Mouse (Mus musculus) thymus, postnatal 10 days (tissue): ENCODE results near the gene Emx2.

Source experiments
- DNase-seq, 2 experiments: peaks; one replicate each; pipeline ENCODE4 v3.0.0; 2021; ENCODE audit warnings: low spot score in 2 of 2

Emx2 gene

DNA sequence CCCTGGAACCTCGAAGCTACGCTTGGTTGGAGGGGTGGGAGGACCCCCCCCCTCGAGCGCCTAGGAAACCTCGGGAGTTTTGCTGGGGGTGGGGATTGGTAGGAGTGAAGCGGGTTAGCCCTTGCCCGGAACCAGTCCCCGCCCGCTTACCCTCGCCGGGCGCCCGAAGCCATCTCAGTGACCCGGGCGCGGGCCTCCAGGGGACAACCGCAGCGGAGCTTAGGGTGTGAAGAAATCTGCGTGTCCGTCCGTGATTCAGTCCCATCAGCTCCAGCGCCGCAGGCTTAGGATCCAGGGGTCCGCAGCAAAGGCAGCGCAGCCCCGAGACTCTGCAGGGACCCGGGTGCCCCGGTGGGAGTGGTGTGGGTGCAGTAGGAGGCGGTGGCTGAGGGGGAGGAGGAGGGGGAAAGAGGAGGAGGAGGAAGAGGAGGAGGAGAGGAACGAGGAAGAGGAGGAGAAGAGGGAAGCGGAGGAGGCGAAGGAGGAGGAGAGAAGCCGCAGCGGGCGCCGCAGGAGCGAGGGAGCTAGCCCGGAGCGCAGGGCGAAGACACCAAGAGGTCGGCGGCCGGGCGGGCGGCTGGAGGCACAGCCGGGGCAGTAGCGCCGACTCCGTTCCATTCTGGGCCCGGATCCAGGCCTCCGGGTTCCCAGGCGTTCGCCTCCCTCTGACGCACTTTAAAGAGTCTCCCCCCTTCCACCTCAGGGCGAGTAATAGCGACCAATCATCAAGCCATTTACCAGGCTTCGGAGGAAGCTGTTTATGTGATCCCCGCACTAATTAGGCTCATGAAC, at the start of gene Emx2:
Gene Emx2 (plus strand): TSS at position 422 of the 792 bp plus-strand sequence.
- no peak for DNase-seq

DNA sequence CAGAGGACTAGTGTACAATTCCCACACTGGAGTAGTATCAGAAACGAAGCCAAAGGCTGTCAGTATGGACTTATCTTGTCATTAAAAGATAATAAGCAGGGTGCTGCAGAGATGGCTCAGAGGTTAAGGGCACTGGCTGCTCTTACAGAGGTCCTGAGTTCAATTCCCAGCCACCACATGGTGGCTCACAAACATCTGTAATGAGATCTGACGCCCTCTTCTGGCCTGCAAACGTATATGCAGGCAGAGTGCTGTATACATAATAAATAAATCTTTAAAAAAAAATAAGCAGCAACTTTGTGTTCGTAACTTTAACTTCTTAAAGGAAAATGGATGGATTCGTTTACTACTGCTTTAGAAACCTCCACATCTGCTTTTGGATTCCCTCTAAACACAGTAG, 44.0 kb upstream of the Emx2 start:
- DNase-seq, result no peak

DNA sequence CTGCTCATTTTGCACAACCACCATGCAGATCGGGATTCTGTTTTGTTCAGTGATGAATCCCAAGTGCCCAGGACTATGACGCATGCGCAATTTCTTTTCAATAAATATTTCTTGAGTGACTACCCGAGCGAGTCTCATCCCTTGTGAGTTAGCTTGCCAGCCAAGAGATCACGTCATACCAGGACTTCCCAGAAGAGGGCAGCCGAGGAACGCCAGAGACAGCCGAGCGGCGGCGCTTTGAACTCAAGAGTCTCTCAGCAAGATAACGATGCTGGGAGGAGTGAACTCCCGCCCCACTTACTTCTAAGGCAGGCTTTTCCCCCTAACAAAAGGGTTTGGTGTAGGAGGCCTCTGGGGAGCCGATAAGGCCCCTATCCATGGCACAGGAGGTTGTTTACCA, 40.1 kb upstream of the Emx2 start:
- peak; percentile 71 to 89 for DNase-seq

DNA sequence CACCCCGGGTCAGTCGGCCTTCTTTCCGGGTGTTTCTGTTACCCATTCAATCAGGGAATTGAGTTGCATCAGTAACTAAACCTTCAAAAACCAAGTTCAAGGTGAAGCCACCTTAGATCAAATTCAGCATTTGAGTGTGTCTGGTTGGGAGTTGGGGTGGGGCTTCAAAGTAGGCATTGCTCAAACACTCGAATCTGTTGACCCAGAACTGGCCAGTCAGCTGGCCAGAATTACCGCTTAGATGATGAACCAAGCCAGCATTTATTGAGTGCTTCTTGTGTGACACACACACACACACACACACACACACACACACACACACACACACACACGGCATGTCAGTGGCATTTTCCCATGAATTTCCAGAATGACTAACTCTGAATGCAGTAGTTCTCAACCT, 39.5 kb upstream of the Emx2 start:
- no peak for DNase-seq

DNA sequence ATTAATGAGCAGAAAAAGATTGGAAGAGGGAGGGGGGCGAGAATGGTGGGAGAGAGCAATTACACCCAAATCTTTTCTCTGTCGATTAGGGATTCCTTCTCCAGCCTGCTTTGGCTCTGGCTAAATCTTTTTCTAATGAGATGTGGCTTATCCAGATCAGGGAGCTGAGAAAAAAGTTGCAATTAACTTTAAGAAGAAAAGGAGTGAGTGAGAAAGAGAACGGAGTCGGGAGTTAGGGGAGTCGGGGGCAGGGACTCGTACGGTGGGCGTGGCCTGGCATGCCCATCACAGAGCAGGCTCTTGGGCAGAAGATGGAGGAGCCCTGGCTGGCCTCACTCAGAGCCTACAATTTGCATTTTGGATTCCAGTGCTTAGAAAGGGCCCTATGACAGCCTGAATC, 35.8 kb upstream of the Emx2 start:
- DNase-seq, result no peak

DNA sequence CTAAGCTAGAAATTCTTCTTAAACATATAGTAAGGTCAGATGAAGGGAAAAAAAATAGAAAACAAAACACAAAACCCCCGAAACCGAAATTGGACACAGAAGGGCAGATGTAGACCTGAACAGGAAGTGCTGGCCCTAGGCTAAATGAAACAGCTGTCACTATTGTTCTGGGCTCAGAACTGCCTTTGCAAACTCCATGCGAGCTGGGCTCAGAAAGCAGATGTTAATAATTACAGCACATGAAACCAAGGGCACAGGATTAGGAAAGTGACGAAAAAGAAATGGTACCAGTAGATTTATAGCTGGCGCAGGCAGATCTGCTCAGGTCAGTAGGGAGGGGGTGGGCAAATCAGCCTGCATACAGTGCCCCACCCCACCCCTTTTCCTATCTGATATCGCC, 34.5 kb upstream of the Emx2 start:
- DNase-seq, result no peak

DNA sequence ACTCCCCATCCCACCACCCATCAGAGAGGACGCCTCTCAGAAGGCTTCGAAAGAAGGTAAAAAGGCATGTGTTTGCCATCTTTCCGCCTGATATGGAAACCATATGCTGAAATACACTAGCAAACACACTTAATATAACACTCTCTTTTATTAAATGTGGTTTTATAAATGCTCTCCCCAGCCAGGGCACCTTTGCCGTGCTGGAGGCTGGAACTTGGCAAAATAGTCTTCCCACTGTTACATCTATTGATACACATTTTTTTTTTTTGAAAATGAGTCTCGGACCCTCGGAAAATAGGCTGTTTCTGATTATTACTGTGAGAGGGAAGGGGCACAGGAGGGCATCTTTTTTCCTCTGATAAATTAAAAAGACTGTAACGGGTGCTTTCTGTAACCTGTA, 33.2 kb upstream of the Emx2 start:
- DNase-seq, result no peak

DNA sequence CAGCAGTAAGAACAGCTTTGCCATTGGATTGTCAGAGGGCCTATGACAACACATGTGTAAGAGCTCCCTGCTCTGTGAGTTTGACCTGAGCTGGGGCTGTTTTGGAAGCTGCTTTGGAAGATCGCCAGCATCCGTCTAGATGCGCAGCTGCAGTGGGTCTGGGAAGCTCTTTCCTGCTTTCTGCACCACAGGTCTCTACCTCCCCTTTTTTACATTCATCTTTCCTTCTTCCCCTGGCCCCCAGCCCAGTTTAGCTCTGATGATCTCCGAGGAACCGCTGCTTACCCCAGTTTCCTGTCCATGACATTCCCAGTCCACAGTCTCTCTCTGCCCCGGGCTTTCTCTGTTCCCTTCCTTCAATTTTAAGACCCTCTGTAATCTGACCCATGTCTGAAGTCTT, 25.9 kb upstream of the Emx2 start:
- no peak for DNase-seq

DNA sequence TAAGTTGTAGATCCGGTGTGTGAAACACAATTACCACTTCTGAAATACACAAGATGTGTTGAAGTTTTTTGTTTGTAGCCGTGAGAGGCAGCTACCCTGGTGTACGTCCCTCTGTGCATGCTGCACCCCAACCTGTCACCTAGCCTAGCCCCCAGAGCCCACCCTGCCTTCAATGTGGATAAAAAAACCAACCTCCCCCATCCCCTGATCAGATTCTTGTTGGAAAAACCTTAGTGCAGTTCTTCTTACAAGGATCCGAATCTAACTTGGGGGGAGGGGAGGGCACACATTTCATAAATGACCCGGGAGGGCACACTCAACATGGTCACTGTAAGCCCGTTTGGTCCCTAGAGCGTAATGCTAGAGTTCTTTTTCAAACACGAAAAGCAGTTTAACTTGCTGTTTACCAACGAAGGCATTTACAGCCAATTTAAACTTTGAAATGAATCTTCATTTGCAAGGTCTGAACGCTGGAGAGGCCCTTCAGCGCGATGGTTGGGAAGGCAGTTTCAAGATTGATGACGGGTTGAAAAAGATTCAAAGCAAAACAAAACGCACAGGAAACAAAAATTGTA, 7.5 kb upstream of the Emx2 start:
- no peak for DNase-seq

DNA sequence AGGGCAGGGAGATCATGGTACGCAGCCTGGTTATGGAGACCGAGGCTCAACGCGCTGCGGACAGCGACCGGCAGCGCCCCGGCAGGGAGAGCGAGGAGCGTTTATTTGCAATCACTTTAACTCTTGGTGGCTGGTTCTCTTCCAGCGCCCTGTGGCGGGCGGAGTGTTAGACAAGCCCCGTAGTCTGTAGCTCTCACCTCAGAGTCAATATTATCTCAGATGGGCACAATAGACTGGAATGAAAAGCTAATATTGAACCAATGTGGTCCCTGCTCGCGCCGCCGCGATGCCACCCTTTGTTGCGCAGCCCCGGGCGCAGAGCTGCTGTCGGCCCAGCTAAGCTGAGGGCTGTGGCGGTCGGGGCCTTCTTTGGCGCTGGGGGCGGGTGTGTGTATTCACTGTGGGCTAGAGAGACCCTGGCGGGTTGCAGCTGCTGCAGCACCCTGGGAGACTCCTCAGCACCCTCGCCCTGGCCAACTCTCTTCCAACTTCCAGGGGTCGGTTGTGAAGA, 6.7 kb upstream of the Emx2 start:
- no peak for DNase-seq

DNA sequence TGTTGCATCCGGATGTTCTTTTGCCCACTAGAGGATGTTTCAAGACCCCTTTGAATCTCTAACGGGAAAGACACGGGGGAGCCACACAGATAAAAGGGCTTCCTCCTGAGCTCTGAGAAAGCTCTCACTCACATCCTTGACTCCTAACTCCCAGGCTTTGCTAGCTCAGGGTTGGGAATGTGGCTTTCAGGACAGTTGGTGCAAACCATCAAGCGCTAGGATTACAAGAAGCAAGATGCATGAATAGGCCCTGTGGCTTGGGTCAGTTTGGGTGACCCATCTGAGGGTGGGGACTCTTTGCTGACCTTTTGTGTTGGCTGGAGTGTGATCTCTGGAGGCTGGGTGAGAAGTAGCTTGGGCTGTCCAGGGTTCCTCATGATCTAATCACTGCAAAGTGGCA, 5.9 kb upstream of the Emx2 start:
- DNase-seq, result no peak

DNA sequence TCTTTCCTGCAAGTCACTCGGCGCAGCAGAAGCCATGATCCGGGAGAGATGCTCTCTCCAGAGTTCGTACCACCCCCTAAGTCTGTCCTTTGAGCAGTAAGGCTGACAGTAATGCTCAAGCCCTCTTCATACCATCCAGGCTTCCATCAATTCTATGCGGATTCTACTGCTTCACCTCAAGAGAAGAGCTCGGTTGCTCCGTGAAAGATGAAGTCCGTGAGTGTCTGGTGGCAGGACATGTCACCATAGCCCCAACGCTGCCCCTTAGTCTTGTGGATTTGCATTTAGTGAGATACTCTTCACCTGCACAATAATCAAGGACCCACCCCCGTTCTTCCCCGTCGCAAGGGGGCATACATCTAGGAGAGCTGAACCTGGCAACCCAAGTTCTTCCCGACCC, 4.6 kb upstream of the Emx2 start:
- no peak for DNase-seq

DNA sequence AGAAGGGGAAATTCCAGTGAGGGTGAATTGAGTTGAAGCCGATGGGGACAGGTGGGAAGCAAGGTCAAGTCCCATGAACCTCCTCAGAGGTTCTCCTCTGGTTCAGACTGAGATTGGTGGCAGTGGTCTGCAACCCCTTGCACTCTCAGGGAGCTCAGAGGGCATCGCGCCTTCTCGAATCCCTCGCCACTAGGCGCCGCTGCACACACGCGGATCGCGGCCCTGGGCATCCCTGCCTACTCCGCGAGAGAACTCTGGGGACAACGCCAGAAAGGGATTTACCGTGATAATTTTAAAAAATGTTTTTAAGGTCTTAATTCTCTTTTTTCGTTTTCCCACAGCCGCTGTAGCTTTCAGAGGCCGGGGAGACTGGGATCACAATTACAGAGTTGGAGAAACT, 4.0 kb upstream of the Emx2 start:
- peak; percentile 60 to 85 for DNase-seq

DNA sequence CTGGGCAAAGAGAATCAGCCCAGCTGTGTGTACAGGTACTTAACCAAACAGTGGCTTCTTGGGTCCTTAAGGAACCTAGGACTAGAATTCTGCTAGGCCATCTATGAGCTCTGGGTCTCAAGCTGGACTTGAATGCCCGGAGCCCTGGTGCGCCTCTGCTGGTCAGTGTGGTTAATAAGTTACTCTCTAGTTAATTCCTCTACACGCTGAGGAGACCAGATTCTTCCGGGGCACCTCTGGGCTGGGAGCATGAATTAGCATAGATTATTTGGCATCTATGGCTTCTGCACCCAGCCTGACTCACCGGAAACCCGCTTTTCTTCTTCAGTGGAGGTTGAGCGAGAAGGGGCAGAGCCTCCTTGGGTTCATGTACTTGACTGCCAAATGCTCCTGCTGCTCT, 2.5 kb upstream of the Emx2 start:
- no peak for DNase-seq

DNA sequence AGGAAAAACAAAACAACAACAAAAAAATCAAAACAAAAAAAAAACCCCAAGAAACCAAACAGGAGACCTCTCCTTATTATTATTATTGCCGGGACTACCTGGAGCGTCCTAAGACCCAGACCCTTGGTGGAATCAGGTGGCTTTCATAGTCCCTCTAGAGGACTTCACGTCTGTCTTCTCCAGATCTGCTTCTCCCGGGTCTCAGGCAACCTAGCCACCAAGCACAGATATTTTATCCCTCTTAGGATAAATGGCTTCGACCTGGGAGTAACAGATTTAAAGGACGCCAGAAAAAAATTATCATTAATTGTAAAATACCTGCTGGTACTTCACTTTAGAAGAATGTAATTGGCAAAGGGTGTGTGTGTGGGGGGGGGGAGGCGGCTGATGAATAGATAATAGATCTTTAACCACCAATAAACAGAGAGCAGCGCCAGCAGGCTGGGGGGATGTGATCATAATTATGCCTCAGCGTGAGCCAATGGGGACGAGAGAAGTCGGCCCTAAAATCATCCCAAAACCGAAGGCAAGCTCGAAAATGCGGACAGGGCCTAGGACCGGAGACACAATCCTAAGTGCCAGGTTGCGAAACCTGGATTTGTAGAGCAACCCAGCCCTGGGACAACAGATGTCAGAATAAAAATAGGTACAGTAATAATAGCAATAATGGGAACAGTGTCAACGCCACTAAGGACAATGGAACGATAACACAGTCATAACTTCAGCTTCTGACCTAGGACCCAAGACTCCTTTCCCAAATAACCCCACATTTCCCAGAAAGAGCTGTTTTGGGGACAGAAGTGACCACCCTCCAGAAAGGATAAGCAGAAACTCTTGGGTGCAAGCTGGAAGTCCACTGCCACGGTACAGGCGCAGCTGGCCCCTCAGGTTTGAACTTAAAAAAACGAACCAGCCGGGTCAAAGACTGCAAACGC, 894 bp upstream of the Emx2 start:
- no peak for DNase-seq

DNA sequence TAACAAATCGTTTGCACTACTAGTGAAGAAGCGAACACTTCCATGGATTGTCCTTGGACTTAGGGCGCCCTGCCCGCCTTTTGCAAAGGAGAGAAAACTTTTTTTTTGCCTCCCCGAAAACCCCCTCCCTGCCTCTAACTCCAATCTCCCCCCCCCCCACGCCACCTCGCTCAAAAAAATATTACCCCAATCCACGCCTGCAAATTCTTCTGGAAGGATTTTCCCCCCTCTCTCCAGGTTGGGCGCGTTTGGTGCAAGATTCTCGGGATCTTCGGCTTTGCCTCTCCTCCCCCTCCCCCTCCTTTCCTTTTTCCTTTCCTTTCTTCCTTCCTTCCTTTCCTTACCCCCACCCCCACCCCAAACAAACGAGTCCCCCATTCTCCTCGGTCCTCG, 567 bp downstream of the Emx2 start:
- no peak for DNase-seq

DNA sequence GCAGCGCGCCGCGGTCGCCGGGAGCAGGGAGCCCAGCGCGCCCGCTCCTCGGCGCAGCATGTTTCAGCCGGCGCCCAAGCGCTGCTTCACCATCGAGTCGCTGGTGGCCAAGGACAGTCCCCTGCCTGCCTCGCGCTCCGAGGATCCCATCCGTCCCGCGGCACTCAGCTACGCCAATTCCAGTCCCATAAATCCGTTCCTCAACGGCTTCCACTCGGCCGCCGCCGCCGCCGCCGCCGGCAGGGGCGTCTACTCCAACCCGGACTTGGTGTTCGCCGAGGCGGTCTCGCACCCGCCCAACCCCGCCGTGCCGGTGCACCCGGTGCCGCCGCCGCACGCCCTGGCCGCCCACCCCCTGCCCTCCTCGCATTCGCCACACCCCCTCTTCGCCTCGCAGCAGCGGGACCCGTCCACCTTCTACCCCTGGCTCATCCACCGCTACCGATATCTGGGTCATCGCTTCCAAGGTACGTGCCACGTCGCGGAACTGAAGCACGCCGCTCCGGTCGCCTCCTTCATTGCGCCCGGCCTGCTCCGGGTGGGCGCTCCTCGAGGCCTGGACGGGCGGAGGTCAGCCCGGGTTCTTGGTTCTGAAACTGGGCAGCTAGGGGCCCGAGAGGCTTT, 1.1 kb downstream of the Emx2 start:
- DNase-seq, result peak in 1 of 2 experiments; percentile 33

DNA sequence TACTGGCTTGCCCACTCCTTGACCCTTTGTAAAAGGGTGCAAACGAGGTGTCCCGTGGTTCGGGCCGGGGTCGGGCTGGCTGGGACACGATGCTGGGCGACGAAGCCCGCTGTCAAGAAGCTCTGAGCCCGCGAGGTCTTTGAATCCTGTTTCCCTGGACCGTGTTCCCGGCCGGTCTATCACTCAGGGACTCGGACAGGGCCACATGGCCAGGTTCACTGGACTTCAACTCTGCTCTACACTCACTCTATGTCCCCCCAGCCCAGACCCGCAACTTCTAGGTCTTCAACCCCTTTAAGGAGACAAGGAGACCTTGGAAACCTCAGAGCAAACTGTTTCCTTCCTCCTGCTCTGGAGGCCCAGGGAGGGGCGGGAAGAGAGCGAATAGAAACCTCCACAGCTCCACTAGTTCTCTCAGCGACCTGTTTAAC, 1.7 kb downstream of the Emx2 start:
- no peak for DNase-seq

DNA sequence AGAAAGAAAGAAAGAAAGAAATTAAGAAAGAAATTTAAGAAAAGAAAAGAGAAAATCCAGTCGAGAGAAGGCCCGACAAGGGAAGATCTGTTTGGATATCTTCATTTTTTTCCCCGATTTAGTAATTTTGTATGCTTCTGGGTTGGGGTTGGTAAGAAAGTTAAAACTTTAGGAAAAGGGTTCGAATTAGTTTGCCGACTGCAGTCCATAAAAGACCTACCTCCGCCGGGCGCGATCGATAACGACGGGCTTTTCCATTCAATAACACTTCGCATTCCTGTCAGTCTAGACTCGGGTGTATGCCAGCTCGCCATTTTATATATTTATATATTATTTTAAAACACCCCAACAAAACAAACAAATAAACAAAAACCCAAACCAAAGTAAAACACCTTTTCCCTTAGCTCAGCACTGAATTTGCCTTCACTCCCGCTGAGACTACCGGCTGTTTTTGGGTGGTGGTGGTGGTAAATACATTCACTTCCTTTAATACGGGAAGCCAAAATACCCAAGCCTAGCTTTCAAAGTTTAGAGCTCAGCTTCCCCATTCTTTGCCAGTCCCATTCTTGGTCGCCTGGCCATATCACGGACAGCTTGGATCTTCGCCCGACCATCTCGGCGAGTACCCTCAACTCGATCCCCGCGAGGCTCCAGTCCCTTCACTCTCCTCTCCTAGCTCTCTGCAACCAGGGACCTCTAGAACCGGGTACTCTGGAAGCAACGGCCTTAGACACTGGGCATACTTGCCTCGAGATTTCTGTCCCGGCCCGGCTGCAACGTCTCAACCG, 2.4 kb downstream of the Emx2 start:
- no peak for DNase-seq

DNA sequence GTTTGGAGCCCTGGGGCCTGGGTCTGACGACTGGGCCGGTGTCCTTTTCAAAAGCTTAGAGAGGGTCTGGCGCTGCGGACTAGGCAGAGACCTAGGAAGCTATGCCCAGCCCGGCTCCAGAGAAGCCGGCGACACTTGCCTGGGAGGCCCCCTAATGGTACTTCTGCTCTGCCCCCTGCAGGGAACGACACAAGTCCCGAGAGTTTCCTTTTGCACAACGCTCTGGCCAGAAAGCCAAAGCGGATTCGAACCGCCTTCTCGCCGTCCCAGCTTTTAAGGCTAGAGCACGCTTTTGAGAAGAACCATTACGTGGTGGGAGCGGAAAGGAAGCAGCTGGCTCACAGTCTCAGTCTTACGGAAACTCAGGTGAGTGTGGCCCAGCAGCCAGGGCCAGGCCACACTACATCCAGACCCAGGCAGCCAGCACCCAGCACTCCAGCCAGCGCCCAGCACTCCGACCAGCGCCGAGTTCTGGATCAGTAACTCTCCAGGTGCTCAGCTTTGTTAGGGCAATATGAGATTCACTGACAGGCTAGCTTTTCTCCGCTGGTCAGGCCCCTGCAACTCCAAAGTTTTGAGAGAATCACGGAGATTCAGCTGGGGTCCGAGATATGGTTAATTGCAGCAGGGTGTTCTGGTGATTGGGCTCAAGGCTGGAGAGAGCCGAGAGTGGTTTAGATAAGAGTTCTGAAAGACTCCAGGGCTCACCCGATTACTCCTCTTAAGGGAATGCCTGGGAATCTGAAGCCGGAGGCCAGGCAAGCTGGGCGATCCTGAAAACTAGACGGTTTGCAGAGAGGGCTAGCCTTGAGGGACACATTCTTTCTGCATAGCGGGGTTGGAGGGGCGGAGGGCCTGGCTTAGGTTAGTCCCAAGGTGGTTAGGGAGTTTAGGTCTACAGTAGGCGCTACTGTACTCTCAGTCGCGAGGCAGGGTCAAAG, 3.6 kb downstream of the Emx2 start:
- no peak for DNase-seq
